Mouse (Mus musculus) stomach, embryonic 14.5 days (tissue): ENCODE results near the gene Nptxr. TPM values are rescaled to one million over a fixed set of nuclear protein-coding genes. Genes with fewer than 3 reads are reported as not detected.

Source experiments
- ATAC-seq: fragments of 200-750 bp; cut with Nextera tagmentation; 2 replicates; pipeline ENCODE4 v1.8.0; 2017; ENCODE audit warnings: low read depth, moderate TSS enrichment; ENCODE audit not compliant: insufficient number of reproducible peaks, insufficient read depth, low FRiP score
- H3K27ac ChIP-seq: fragments of 300-500 bp; sonication (generic); 2 replicates; pipeline ENCODE4 v1.5.1; 2014; ENCODE audit warnings: mild to moderate bottlenecking, low read length, moderate library complexity, mixed read lengths
- H3K27me3 ChIP-seq: fragments of 300-500 bp; sonication (generic); 2 replicates; pipeline ENCODE4 v1.6.1; 2014; ENCODE audit warnings: low read length, control low read depth, mixed read lengths; ENCODE audit not compliant: control insufficient read depth, insufficient read depth
- H3K36me3 ChIP-seq: fragments of 300-500 bp; sonication (generic); 2 replicates; pipeline ENCODE4 v1.6.1; 2014; ENCODE audit warnings: mild to moderate bottlenecking, control low read depth, low read length, moderate library complexity, mixed read lengths; ENCODE audit not compliant: control insufficient read depth, insufficient read depth
- H3K4me1 ChIP-seq: fragments of 300-500 bp; sonication (generic); 2 replicates; pipeline ENCODE4 v1.6.1; 2014; ENCODE audit warnings: low read length, control low read depth, mixed read lengths; ENCODE audit not compliant: control insufficient read depth, insufficient read depth
- H3K4me2 ChIP-seq: fragments of 300-500 bp; sonication (generic); replicated peaks from 2 replicates; pipeline ENCODE4 v1.6.1; 2014; ENCODE audit warnings: low read depth, low read length, control low read depth
- H3K4me3 ChIP-seq: fragments of 300-500 bp; sonication (generic); 2 replicates; pipeline ENCODE4 v1.5.1; 2014; ENCODE audit warnings: low read depth, low read length, control low read depth
- H3K9ac ChIP-seq: fragments of 300-500 bp; sonication (generic); replicated peaks from 2 replicates; pipeline ENCODE4 v1.6.1; 2014; ENCODE audit warnings: low read depth, mild to moderate bottlenecking, control low read depth, low read length, moderate library complexity, mixed read lengths
- H3K9me3 ChIP-seq: fragments of 300-500 bp; sonication (generic); 2 replicates; pipeline ENCODE4 v1.6.1; 2016; ENCODE audit warnings: low read depth, low read length, control low read depth; ENCODE audit not compliant: control insufficient read depth
- WGBS: fragments of 180-500 bp; shearing (Covaris S2); extraction: QIAGEN DNeasy Blood & Tissue Kit; methylation state at CpG from one replicate; pipeline ENCODE4 v1.1.7; 2014; 5-methylcytosine and 5-hydroxymethylcytosine counted together
- polyA plus RNA-seq: library from polyadenylated mRNA; unstranded; fragments of >200 nt; fragmentation: Nextera tagmentation; extraction: Ambion mirVana; gene quantifications from 2 replicates; pipeline ENCODE4 v1.2.1, GENCODE M21; 2014

Nptxr gene
- polyA plus RNA-seq, 1 experiment from 2014 or later: 2.7 TPM

GRCm38 (mm10) chr15:79750266-79750665, 54.3 kb downstream of the Nptxr start:
- 88% methylated on average over 8 of the region's 8 CpGs for WGBS
- no peak overlapping the region for H3K4me2 ChIP-seq
- H3K36me3 ChIP-seq: no peaks in the 10 kb centered on the region
- ATAC-seq: no peak
- H3K9ac ChIP-seq: no peak overlapping the region
- H3K27ac ChIP-seq: no peak overlapping the region
- H3K4me3 ChIP-seq: no peak overlapping the region
- no peaks in the 10 kb centered on the region for H3K4me1 ChIP-seq
- H3K27me3 ChIP-seq: no peaks in the 10 kb centered on the region
- H3K9me3 ChIP-seq: no peaks in the 10 kb centered on the region

GRCm38 (mm10) chr15:79749162-79749561, 55.4 kb downstream of the Nptxr start:
- no peak overlapping the region for H3K4me3 ChIP-seq
- H3K27ac ChIP-seq: no peak overlapping the region
- 88% methylated on average over 7 of the region's 7 CpGs for WGBS
- H3K9ac ChIP-seq: no peak overlapping the region
- H3K27me3 ChIP-seq: no peaks in the 10 kb centered on the region
- H3K9me3 ChIP-seq: no peaks in the 10 kb centered on the region
- no peaks in the 10 kb centered on the region for H3K36me3 ChIP-seq
- ATAC-seq: no peak
- no peaks in the 10 kb centered on the region for H3K4me1 ChIP-seq
- no peak overlapping the region for H3K4me2 ChIP-seq

- Histone ChIP-seq H3K27ac (no peak overlapping the region), H3K9ac (no peak overlapping the region), H3K36me3 (no peaks in the 10 kb centered on the region), H3K9me3 (no peaks in the 10 kb centered on the region), H3K4me2 (no peak overlapping the region), H3K27me3 (no peaks in the 10 kb centered on the region), H3K4me1 (no peaks in the 10 kb centered on the region), H3K4me3 (no peak overlapping the region)
- ATAC-seq: no peak
- WGBS: 45% methylated on average over 11 of the region's 11 CpGs
Observed at GRCm38 (mm10) chr15:79747998-79748397, 56.6 kb downstream of the Nptxr start.

GRCm38 (mm10) chr15:79745883-79746282, 58.7 kb downstream of the Nptxr start:
- Histone ChIP-seq H3K4me1 (peaks cover 7% of the 10 kb centered on the region), H3K36me3 (no peaks in the 10 kb centered on the region), H3K9ac (no peak overlapping the region), H3K4me2 (no peak overlapping the region), H3K27me3 (no peaks in the 10 kb centered on the region), H3K9me3 (no peaks in the 10 kb centered on the region), H3K27ac (no peak overlapping the region), H3K4me3 (no peak overlapping the region)
- 85% methylated on average over 5 of the region's 5 CpGs for WGBS
- ATAC-seq: no peak

- H3K4me2 ChIP-seq: no peak overlapping the region
- no peaks in the 10 kb centered on the region for H3K9me3 ChIP-seq
- no peak overlapping the region for H3K27ac ChIP-seq
- no peak overlapping the region for H3K9ac ChIP-seq
- no peak overlapping the region for H3K4me3 ChIP-seq
- ATAC-seq: no peak
- 86% methylated on average over 10 of the region's 10 CpGs for WGBS
- H3K27me3 ChIP-seq: no peaks in the 10 kb centered on the region
- H3K4me1 ChIP-seq: peaks cover 11% of the 10 kb centered on the region
- no peaks in the 10 kb centered on the region for H3K36me3 ChIP-seq
Observed at GRCm38 (mm10) chr15:79745312-79745711, 59.3 kb downstream of the Nptxr start.

GRCm38 (mm10) chr15:79744742-79745141, 59.8 kb downstream of the Nptxr start:
- Histone ChIP-seq H3K36me3 (no peaks in the 10 kb centered on the region), H3K27ac (no peak overlapping the region), H3K9me3 (no peaks in the 10 kb centered on the region), H3K27me3 (no peaks in the 10 kb centered on the region), H3K4me1 (peaks cover 13% of the 10 kb centered on the region), H3K4me2 (no peak overlapping the region), H3K9ac (no peak overlapping the region), H3K4me3 (no peak overlapping the region)
- 78% methylated on average over 8 of the region's 8 CpGs for WGBS
- no peak for ATAC-seq

- Histone ChIP-seq H3K27ac (no peak overlapping the region), H3K4me2 (no peak overlapping the region), H3K9ac (no peak overlapping the region), H3K27me3 (no peaks in the 10 kb centered on the region), H3K9me3 (no peaks in the 10 kb centered on the region), H3K36me3 (no peaks in the 10 kb centered on the region), H3K4me3 (no peak overlapping the region), H3K4me1 (peaks cover 17% of the 10 kb centered on the region)
- ATAC-seq: no peak
- WGBS: 94% methylated on average over 11 of the region's 11 CpGs
Observed at GRCm38 (mm10) chr15:79744001-79744400, 60.6 kb downstream of the Nptxr start.

GRCm38 (mm10) chr15:79742706-79743023, 61.9 kb downstream of the Nptxr start:
- no peak overlapping the region for H3K27ac ChIP-seq

GRCm38 (mm10) chr15:79741921-79742705, 62.5 kb downstream of the Nptxr start, which contains the start of gene Sun2:
Sun2 (minus strand) TSS chr15:79742536.
- Histone ChIP-seq H3K27me3 (no peaks in the 10 kb centered on the region), H3K4me3 (peak within 1 kb of the TSS; percentile 72), H3K36me3 (peaks cover 17% of the 10 kb centered on the region), H3K9ac (peak within 1 kb of the TSS; percentile 57), H3K4me2 (peak within 1 kb of the TSS; percentile 73), H3K4me1 (peaks cover 17% of the 10 kb centered on the region), H3K9me3 (no peaks in the 10 kb centered on the region), H3K27ac (peak within 1 kb of the TSS; percentile 27; the same call in 1 of the 2 replicates)
- under 1% methylated on average over 93 of the region's 93 CpGs for WGBS
- peak; percentile 92 for ATAC-seq

More at GRCm38 (mm10) chr15:79742706-79743023, 61.9 kb downstream of the Nptxr start:
- Histone ChIP-seq H3K9ac (peak overlapping the region; percentile 57), H3K4me1 (peaks cover 17% of the 10 kb centered on the region), H3K36me3 (peaks cover 11% of the 10 kb centered on the region), H3K4me3 (peak overlapping the region; percentile 72), H3K4me2 (peak overlapping the region; percentile 73), H3K9me3 (no peaks in the 10 kb centered on the region), H3K27me3 (no peaks in the 10 kb centered on the region)
- 0% methylated on average over 23 of the region's 23 CpGs for WGBS
- ATAC-seq: no peak
